Mouse (Mus musculus): ENCODE data around the gene Aldh1b1.

Aldh1b1 gene

DNA sequence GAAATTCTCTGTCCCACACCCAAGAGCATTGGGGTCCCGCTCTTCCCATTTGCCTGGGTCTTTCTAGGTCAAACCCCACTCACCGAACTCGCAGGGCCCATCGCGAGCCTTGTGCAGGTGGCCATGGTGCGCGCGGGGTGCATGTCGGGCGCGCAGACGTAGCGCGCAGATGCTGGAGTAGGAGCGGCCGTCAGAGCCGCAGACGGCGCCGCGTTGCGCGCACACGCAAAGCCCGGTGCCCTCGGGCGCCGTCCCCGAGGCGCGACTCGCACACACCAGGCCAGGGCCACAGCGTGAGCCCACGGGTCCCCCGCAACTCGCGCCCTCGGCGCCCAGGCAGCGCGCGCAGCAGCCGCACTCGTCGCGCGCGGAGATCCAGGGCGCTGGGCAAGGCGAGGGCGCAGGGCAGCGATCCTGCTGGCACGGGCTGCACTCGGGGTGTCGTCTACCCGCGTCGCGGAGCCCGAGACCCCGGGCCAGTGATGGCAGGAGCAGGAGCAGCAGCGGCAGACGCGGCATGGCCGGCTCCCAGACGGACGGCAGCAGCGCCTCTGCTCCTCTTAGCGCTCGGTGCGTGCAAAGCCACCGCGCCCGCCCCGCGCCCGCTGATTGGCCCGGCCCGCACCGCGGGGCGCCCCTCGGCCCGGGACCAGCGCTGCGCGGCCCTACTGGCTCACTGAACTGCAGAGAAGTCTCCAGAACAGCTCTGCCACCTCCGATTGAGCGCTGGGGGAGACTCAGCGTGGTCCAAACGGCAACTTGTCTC, 27.6 kb downstream of the Aldh1b1 start, which contains the start of gene Igfbpl1:
Igfbpl1 (minus strand) TSS at position 649 of the 766 bp plus-strand sequence.
- DNase-seq (ENCODE audit: low spot score in 2 of 2): no peak

DNA sequence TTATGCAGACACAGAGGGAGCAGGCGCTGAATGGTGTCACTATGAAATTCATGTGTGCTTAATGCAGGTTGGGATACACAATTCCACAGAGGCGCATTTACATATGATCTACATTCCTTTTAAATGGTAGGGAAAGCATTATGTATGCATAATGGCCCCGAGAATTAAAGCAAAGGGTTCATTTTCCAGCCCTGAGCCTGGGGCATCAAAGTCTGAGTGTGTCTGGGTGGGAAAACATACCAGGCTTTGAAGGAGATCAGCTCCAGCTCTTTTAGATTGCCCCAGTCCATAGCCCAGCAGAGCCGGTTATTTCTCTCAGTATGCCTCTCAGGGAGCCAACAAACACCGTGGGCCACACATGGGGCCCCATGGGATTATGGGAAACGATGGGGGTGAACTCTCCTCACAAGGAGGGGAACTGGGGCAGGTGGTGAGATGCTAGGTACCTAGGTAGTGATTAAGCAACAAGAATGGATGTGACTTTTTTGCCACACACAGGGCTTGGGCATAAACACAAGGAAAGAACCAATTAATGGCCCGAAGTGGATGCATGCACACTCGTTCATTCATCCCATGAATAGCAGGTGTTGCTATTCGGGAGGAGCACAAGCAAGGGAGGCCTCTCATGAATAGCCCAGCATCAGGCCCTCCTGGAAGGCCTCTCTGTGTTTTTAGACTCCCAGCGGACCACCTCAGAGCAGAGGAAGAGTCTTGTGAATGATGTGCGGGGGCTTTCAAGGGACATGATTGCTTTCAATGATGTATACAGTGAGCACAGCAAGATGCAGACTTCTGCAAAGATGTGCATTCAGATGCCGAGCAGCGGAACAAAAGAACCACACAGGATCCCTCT, 31.3 kb downstream of the Aldh1b1 start:
- DNase-seq (ENCODE audit: low spot score in 2 of 2): no peak

DNA sequence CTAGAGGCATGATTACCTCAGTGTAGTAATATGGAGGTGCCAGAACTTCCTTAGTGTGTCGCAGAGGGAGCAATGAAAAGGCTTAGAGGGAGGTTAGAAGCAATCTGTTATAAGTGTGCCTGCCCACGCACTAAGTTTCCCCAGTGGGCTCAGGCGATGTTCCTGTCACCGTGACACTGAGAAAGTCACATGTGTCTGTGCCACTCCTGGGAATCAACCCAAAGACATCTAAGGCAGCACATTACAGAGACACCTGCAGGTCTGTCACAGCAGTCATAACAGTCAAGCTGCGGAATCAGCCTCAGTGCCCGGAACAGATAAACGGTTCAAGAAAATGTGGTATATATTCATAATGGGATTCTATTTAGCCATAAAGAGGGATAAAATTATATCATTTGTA, 33.2 kb downstream of the Aldh1b1 start:
- DNase-seq (ENCODE audit: low spot score in 2 of 2): no peak

DNA sequence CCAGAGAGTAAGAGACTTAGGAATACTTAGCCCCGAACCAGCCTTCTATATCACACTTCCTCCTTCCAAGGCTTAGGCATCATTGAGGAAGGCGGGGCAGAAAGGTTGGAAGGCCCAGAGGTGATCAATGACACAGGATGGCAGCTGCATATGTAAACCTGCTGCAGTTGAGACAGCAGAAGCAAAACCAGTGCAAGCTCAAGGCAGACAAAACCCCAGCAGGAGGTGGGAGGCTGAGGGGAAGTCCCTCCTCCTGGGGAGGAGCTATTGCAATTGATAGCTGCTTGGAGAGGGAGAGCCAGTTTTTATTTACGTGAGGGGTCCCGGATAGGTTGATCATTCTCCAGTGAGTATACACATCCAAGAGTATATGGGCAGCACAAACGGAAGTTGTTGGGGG, 34.6 kb downstream of the Aldh1b1 start:
- DNase-seq (ENCODE audit: low spot score in 2 of 2): no peak

DNA sequence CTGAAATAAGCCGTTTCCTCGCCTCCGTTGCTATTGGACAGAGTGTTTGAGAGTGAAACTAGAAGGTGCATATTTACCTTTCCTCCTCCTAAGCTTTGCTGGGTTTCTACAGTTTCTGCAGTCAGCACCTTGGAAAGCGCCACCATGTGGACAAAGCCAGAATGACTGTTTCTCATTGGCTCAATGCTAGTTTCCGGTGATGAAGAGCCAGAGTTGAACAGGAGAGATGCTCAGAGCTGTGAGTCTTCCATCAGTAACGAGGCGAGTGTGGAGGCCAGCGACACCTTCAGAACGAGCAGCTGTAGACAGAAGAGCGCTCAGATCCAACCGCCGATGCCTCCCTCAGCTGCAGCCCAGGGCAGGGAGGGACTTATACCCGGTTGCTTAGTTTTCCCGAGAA, 45.5 kb downstream of the Aldh1b1 start:
- DNase-seq (ENCODE audit: low spot score in 2 of 2): no peak

DNA sequence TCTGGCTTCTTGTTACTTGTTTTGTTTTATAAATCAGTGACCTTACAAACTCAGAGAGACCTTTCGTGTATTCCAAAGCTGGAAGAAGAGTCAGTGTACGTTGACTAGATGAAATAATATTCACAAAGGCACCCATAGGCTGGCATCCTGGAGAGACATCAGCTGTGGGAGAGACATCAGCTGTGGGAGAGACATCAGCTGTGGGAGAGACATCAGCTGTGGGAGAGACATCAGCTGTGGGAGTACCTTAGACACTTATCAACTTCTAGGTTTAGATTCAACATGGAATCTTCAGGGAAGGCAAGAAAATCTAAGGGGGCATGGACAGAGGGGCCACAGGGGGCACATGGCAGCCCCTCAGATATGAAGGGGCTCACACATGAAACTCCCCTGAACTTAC, 47.4 kb downstream of the Aldh1b1 start:
- DNase-seq (ENCODE audit: low spot score in 2 of 2): no peak

DNA sequence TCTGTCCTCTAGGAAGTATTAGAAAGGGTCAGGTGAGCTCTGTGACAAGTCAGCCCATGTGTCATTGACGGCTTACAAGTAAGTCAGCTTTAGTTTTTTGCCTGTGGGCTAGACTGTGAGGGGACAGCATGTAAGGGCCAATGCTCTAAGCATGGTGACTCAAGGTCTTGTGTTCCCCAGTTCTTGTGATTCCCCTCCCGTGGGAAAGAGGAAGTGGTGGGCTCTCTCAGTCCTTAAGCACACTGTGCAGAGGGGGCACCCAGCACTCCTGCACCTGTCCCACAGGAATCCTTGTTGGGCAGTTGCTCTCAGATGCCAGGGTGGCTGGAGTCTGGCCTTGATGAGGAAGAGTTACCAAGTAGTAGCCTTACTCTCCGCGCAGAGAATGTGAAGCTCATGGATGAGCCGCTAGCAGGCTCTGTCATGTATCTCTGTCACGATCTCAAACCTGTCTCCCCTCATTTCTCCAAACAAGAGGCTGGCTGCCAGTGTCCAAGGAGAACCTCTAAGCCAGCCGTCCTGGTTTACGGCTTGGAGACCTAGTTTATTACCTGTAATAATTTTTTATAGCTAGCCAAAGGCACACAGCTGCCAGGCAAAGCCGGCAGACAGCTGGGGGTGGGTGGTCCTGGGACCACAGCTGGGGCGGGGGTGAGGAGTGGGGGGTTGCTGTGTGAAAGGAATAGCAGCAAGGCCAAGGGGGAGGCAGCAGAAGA, 49.4 kb downstream of the Aldh1b1 start, which contains the start of gene Stra6l:
Stra6l (plus strand) TSS at position 556 of the 716 bp plus-strand sequence.
- DNase-seq (ENCODE audit: low spot score in 2 of 2): no peak

DNA sequence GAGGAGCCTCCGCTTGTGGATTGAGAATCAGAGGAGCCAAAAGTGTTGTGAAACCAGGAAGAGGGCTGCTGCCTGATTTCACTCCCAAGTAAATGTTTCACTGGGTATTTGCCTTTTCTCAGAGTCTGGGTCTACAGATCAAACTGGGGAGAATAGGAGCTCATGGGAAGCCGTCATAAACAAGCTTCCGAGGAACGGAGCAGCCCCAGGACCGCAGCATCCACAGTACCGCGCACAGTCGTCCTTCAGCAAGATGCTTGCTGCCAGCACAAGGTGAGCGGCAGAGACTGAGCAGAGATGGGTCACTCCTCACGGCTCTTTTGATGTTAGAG, 50.0 kb downstream of the Aldh1b1 start:
- no peak for DNase-seq (ENCODE audit: low spot score in 2 of 2)

DNA sequence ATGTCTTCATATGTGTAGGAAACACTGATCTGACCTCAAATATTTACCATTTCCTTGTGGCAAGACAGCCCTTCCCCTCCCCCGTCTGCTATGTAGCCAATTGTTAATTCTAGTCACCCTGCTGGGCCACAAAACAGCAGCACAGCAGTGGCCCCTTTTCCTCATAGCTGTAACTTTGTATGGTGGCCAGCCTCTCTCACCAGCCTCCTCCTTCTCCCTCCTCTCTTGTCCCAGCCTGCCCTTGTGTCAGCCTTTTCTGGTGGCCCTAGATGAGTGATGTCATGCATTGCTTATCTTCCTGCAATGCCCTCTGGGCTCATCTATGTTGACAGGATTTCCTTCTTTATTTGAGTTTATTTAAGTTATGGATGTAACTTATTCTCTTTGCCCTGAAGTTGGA, 50.6 kb downstream of the Aldh1b1 start:
- DNase-seq (ENCODE audit: low spot score in 2 of 2): no peak

DNA sequence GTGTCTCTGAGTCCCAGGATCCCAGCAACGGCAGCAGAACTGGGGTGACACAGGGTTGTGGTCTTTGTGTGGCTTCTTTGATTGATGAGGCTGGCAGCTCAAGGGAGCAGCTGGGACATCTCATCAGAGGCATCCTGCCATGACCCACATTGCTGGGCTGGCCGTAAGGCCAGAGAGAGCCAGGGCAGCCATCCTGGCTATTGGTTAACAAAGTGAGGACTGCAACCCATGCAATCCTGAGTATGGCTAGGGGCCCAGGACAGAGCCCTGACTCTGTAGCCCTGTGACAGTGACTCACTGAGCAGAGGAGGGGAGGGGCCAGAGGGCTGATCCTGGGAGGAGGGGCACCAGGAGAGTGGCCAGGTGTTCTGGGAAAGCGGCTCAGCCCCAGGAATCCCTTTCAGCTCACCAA, 52.8 kb downstream of the Aldh1b1 start:
- DNase-seq (ENCODE audit: low spot score in 2 of 2): no peak

DNA sequence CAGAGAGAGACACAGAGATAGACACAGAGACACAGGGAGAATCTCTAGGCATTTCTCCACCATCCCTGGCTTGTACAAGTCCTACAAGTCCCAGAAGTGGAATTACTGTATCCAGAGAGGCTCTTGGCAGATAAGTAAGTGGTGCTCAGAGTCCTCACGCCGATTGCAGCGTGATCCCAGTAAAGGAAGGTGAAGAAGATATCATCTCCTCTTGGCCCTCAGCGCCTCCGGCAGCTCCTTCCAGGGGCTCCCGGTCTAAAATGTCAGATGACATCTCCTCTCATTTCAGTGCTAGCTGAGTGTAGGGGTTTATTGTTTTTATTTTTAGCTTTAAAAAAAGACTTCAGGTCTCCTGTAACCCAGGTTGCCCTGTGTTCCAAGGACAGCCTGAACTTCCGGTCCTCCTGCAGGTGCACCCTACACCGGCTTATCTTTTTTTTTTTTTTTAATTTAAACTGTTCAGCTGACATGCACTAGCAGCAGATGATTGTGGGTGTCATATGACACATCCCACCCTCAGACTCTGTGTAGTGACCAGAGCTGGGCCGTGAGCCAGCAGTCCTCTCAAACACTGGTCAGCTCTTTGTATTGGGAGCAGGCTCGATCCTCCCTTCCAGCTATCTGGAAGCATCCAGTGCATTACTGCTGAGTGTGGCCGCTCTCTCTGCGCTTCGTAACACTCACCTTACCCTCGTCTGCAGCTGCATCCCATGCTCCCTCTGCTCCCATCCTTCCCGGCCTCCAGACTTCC, 54.8 kb downstream of the Aldh1b1 start:
- no peak for DNase-seq (ENCODE audit: low spot score in 2 of 2)

Data from heart, adult 9 months (tissue).